Mouse (Mus musculus) B cell, adult 2 months (primary cell): Measurements from ENCODE around the gene Slc25a14.

Experiments
- DNase-seq, 2 experiments: peaks; one replicate each; pipeline ENCODE4 v3.0.0; 2022

Gene Slc25a14

GRCm38 (mm10) chrX:48623379-48624053 is at the start of gene Slc25a14:
Gene Slc25a14 (plus strand): TSS chrX:48623413.
- DNase-seq = peak; percentile 78 to 79

GRCm38 (mm10) chrX:48583332-48583731 is 39.9 kb upstream of the Slc25a14 start:
- no peak for DNase-seq

GRCm38 (mm10) chrX:48593721-48594098 is 29.5 kb upstream of the Slc25a14 start:
- peak in 1 of 2 experiments; percentile 1 for DNase-seq

GRCm38 (mm10) chrX:48594099-48594760 is 29.0 kb upstream of the Slc25a14 start, which contains the start of gene Zfp280c:
Gene Zfp280c (minus strand): TSS chrX:48594504.
- peak; percentile 69 to 75 for DNase-seq

- no peak for DNase-seq
Measured at GRCm38 (mm10) chrX:48596053-48596452, 27.2 kb upstream of the Slc25a14 start.

- no peak for DNase-seq
Measured at GRCm38 (mm10) chrX:48596906-48597305, 26.3 kb upstream of the Slc25a14 start.

GRCm38 (mm10) chrX:48604872-48605271 is 18.3 kb upstream of the Slc25a14 start:
- no peak for DNase-seq

- no peak for DNase-seq
Measured at GRCm38 (mm10) chrX:48623049-48623378, 199 bp upstream of the Slc25a14 start.

GRCm38 (mm10) chrX:48624054-48624420 is 824 bp downstream of the Slc25a14 start:
- no peak for DNase-seq

- DNase-seq = peak in 1 of 2 experiments; percentile 21
Measured at GRCm38 (mm10) chrX:48637032-48637431, 13.8 kb downstream of the Slc25a14 start.

- peak; percentile 52 to 57 for DNase-seq
Measured at GRCm38 (mm10) chrX:48644122-48644521, 20.9 kb downstream of the Slc25a14 start.

- DNase-seq = no peak
Measured at GRCm38 (mm10) chrX:48666807-48667206, 43.6 kb downstream of the Slc25a14 start.

GRCm38 (mm10) chrX:48669588-48669987 is 46.4 kb downstream of the Slc25a14 start:
- DNase-seq = peak; percentile 2

GRCm38 (mm10) chrX:48671714-48672113 is 48.5 kb downstream of the Slc25a14 start:
- DNase-seq = no peak

GRCm38 (mm10) chrX:48674171-48674570 is 51.0 kb downstream of the Slc25a14 start, which contains the start of gene Gpr119:
Gene Gpr119 (minus strand): TSS chrX:48674478.
- DNase-seq = no peak

- peak; percentile 61 to 62 for DNase-seq
Measured at GRCm38 (mm10) chrX:48683451-48683850, 60.2 kb downstream of the Slc25a14 start.

- DNase-seq = no peak
Measured at GRCm38 (mm10) chrX:48683857-48684256, 60.6 kb downstream of the Slc25a14 start.

- DNase-seq = no peak
Measured at GRCm38 (mm10) chrX:48694460-48694859, 71.2 kb downstream of the Slc25a14 start.

GRCm38 (mm10) chrX:48694864-48695371 is 71.7 kb downstream of the Slc25a14 start, which contains the start of gene Rbmx2:
Gene Rbmx2 (plus strand): TSS chrX:48695004.
- peak; percentile 86 for DNase-seq

GRCm38 (mm10) chrX:48709701-48710100 is 86.5 kb downstream of the Slc25a14 start:
- no peak for DNase-seq
